Mouse (Mus musculus) lung, postnatal 0 days (tissue): ENCODE results near the gene Tarbp1. TPM values are rescaled to one million over a fixed set of nuclear protein-coding genes. Genes with fewer than 3 reads are reported as not detected.

Experiments used
- ATAC-seq: fragments of 200-750 bp; cut with Nextera tagmentation; 2 replicates; pipeline ENCODE4 v1.8.0; 2017; ENCODE audit warnings: moderate library complexity
- DNase-seq: peaks from one replicate; pipeline ENCODE4 v3.0.0-alpha.2; 2016; ENCODE audit warnings: low spot score
- H3K27ac ChIP-seq: fragments of 300-500 bp; sonication (generic); 2 replicates; pipeline ENCODE4 v1.5.1; 2014; ENCODE audit warnings: antibody characterized with exemption, mild to moderate bottlenecking, low read length, mixed read lengths
- H3K27me3 ChIP-seq: fragments of 300-500 bp; sonication (generic); replicated peaks from 2 replicates; pipeline ENCODE4 v1.6.1; 2014; ENCODE audit warnings: low read length, mixed read lengths; ENCODE audit not compliant: insufficient read depth
- H3K36me3 ChIP-seq: fragments of 300-500 bp; sonication (generic); 2 replicates; pipeline ENCODE4 v1.6.1; 2014; ENCODE audit warnings: low read length, mixed read lengths; ENCODE audit not compliant: insufficient read depth
- H3K4me1 ChIP-seq: fragments of 300-500 bp; sonication (generic); 2 replicates; pipeline ENCODE4 v1.6.1; 2014; ENCODE audit warnings: antibody characterized with exemption, low read depth, low read length, mixed read lengths; ENCODE audit not compliant: insufficient read depth
- H3K4me2 ChIP-seq: fragments of 300-500 bp; sonication (generic); replicated peaks from 2 replicates; pipeline ENCODE4 v1.6.1; 2014; ENCODE audit warnings: low read depth, mild to moderate bottlenecking, low read length, moderate library complexity, mixed read lengths
- H3K4me3 ChIP-seq: fragments of 300-500 bp; sonication (generic); 2 replicates; pipeline ENCODE4 v1.5.1; 2014; ENCODE audit warnings: low read depth, low read length
- H3K9ac ChIP-seq: fragments of 300-500 bp; sonication (generic); replicated peaks from 2 replicates; pipeline ENCODE4 v1.6.1; 2014; ENCODE audit warnings: low read depth, mild to moderate bottlenecking
- H3K9me3 ChIP-seq: fragments of 300-500 bp; sonication (generic); 2 replicates; pipeline ENCODE4 v1.6.1; 2016; ENCODE audit warnings: low read length, mixed read lengths
- CTCF ChIP-seq: IDR thresholded peaks from 2 replicates; pipeline ENCODE4 v1.5.1; 2016; ENCODE audit warnings: antibody characterized with exemption, mild to moderate bottlenecking
- EP300 ChIP-seq: IDR thresholded peaks from 2 replicates; pipeline ENCODE4 v1.6.1; 2016; ENCODE audit warnings: antibody characterized with exemption, mild to moderate bottlenecking, control low read depth
- WGBS: fragments of 180-500 bp; shearing (Covaris S2); extraction: QIAGEN DNeasy Blood & Tissue Kit; methylation state at CpG from one replicate; pipeline ENCODE4 v1.1.7; 2014; 5-methylcytosine and 5-hydroxymethylcytosine counted together
- polyA plus RNA-seq: library from polyadenylated mRNA; unstranded; fragments of >200 nt; fragmentation: Nextera tagmentation; extraction: Ambion mirVana; gene quantifications from 2 replicates; pipeline ENCODE4 v1.2.1, GENCODE M21; 2015

The Tarbp1 gene
- polyA plus RNA-seq, 1 experiment from 2014 or later, result 1.2 TPM

DNA sequence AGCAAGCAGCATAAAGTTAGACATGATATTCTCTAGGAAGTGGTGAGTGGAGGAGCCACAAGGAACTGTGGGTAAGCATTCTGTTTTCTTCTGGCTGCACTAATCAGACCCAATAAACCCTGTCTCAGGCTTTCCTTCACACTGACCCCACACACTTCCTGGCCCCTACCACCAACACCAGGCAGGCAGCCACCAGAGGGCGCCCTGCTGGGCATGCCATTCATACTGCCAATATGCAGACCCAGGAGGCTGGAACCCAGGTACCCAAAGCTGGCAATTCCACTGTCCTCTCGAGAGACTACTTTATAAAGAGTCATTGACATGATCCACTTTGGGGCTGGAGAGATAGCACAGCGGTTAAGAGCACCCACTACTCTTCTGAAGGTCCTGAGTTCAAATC lies 14.6 kb downstream of the Tarbp1 start:
- ATAC-seq (no peak), DNase-seq (no peak)
- H3K27ac ChIP-seq, result no peak overlapping the region
- no peaks in the 10 kb centered on the region for H3K27me3 ChIP-seq
- no peak overlapping the region for H3K4me3 ChIP-seq
- peaks cover 16% of the 10 kb centered on the region; the same call in 1 of the 2 replicates for H3K36me3 ChIP-seq
- peak; percentile 76 for TF ChIP-seq CTCF
- no peak for TF ChIP-seq EP300
- no peaks in the 10 kb centered on the region for H3K4me1 ChIP-seq
- H3K4me2 ChIP-seq, result no peak overlapping the region
- H3K9me3 ChIP-seq, result no peaks in the 10 kb centered on the region
- WGBS, result 55% methylated on average over 3 of the region's 3 CpGs
- H3K9ac ChIP-seq, result no peak overlapping the region

DNA sequence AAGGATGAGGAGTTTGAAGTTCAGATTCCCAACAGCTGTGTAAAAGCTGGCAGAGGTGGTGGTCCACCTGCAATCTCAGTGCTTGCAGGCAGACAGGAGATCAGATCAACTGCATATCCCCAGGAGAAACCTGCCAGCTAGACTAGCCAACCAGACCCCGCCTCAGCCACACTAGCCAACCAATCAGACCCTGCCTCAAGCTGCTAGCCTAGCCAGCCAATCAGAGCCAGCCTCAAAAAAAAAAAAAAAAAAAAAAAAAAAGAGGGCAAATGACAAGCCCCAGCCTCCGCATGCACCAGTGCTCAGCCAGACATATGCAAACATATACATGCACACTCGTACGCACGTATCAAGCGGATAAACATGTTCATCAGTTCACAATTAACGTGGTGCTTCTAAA lies 19.5 kb downstream of the Tarbp1 start:
- no peak overlapping the region for H3K9ac ChIP-seq
- WGBS, result 85% methylated on average over 7 of the region's 7 CpGs
- no peak overlapping the region for H3K4me3 ChIP-seq
- 0 out of 2 replicates have a peak, but pooled peaks cover 4% of the 10 kb centered on the region for H3K36me3 ChIP-seq
- no peak for TF ChIP-seq CTCF
- no peak for TF ChIP-seq EP300
- H3K27ac ChIP-seq, result no peak overlapping the region
- no peak overlapping the region for H3K4me2 ChIP-seq
- no peaks in the 10 kb centered on the region for H3K27me3 ChIP-seq
- ATAC-seq (no peak), DNase-seq (no peak)
- no peaks in the 10 kb centered on the region for H3K4me1 ChIP-seq
- H3K9me3 ChIP-seq, result no peaks in the 10 kb centered on the region

DNA sequence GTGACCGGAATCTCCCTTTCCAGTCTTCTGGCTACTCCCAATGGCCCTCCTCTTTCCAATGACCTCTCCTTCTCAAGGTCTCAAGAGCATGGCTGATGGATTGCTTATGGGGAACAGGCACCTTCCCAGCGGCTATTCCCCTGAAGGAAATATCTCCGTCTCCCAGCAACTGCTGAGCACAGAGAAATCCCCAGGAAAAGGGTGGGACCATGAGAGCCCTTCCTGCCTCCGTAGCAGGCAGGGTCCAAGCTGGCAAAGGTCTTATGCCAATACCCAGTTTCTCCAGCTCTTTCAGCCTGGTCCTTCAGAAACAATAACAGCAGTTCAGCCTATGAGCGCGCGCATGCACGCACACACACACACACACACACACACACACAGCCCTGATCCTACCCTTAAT lies 23.7 kb downstream of the Tarbp1 start:
- no peak overlapping the region for H3K9ac ChIP-seq
- ATAC-seq (peak; percentile 63), DNase-seq (peak; percentile 11)
- no peak overlapping the region for H3K4me3 ChIP-seq
- H3K4me2 ChIP-seq, result no peak overlapping the region
- no peaks in the 10 kb centered on the region for H3K27me3 ChIP-seq
- peaks cover 12% of the 10 kb centered on the region; the same call in 1 of the 2 replicates for H3K36me3 ChIP-seq
- WGBS, result 67% methylated on average over 8 of the region's 8 CpGs
- no peaks in the 10 kb centered on the region for H3K9me3 ChIP-seq
- no peak overlapping the region for H3K27ac ChIP-seq
- H3K4me1 ChIP-seq, result no peaks in the 10 kb centered on the region
- TF ChIP-seq EP300 (no peak), CTCF (no peak)

DNA sequence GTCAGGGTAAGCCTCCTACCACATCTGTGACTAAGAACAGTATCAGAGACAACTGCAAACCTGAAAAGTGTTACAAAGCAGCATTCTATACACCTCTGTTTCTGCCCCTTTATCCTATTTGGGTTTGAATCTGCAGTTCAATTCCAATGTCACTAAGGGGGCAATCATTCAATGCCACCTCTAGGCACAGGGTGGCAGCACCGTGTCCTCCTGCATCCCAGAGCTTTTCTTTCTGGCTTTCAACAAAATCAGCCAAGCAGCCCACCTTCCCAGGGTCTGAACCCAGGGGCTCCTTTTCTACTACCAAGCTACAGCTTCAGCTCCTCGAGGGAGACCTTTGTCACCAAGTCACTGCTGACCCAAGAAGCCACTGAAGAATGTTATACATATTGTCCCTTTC lies 35.9 kb downstream of the Tarbp1 start:
- TF ChIP-seq EP300 (no peak), CTCF (peak; percentile 45)
- H3K36me3 ChIP-seq, result peaks cover 12% of the 10 kb centered on the region; the same call in 1 of the 2 replicates

DNA sequence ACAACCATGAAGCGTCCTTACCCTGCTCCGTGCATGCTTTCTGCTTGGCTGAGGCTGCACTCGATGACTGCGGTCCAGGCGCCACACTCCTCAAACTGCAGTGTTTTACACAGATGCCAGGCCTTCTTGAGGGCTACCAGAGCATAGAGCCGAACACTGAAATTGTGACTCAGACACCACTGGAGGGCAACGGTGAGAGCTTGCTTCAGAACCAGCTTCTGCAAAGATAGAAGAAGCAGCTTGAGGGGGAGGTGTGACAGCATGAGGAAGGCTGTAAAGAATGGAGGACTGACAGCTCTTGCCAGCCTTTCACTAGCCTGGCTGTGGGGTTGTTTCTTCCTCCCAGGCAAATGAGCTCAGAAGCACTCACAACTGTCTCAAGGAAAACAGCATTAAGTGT lies 41.0 kb downstream of the Tarbp1 start:
- DNase-seq (no peak), ATAC-seq (no peak)
- TF ChIP-seq EP300, result no peak
- TF ChIP-seq CTCF, result peak; percentile 23; the same call in 1 of the 2 replicates
- H3K4me2 ChIP-seq, result no peak overlapping the region
- no peak overlapping the region for H3K9ac ChIP-seq
- no peak overlapping the region for H3K27ac ChIP-seq
- no peaks in the 10 kb centered on the region for H3K9me3 ChIP-seq
- 77% methylated on average over 7 of the region's 7 CpGs for WGBS
- H3K27me3 ChIP-seq, result no peaks in the 10 kb centered on the region
- H3K4me3 ChIP-seq, result no peak overlapping the region
- no peaks in the 10 kb centered on the region for H3K4me1 ChIP-seq
- peaks cover 12% of the 10 kb centered on the region; the same call in 1 of the 2 replicates for H3K36me3 ChIP-seq

More for the DNA sequence above, 35.9 kb downstream of the Tarbp1 start:
- no peaks in the 10 kb centered on the region for H3K27me3 ChIP-seq
- DNase-seq (no peak), ATAC-seq (no peak)
- H3K4me3 ChIP-seq, result no peak overlapping the region
- H3K4me1 ChIP-seq, result no peaks in the 10 kb centered on the region
- no peaks in the 10 kb centered on the region for H3K9me3 ChIP-seq
- no peak overlapping the region for H3K4me2 ChIP-seq
- H3K9ac ChIP-seq, result no peak overlapping the region
- no peak overlapping the region for H3K27ac ChIP-seq
- 63% methylated on average over 2 of the region's 2 CpGs for WGBS

DNA sequence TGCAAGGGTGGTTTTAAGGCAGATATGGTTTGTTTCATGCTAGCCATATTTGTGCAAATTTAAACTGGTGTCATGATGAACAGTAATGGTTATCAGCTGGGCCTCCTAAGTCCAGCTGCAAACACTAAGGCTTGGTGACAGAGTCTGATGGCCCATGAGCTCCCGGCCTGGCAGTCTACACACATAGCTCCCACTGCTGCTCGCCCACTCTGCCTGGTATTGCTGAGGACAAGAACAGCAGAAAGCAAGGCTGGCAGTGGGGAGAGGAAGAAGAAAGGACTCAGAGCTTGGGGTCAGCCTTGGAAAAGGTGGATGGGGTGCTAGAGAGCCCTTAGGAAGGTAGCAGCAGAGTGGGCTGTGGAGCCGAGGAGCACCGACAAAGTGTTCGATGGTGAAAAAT lies 45.2 kb downstream of the Tarbp1 start:
- no peak overlapping the region for H3K4me3 ChIP-seq
- H3K27ac ChIP-seq, result no peak overlapping the region
- no peaks in the 10 kb centered on the region for H3K4me1 ChIP-seq
- no peaks in the 10 kb centered on the region for H3K27me3 ChIP-seq
- H3K9ac ChIP-seq, result no peak overlapping the region
- no peak overlapping the region for H3K4me2 ChIP-seq
- no peaks in the 10 kb centered on the region for H3K9me3 ChIP-seq
- TF ChIP-seq EP300, result no peak
- DNase-seq (no peak), ATAC-seq (no peak)
- H3K36me3 ChIP-seq, result peaks cover 14% of the 10 kb centered on the region; the same call in 1 of the 2 replicates
- WGBS, result 89% methylated on average over 5 of the region's 5 CpGs

DNA sequence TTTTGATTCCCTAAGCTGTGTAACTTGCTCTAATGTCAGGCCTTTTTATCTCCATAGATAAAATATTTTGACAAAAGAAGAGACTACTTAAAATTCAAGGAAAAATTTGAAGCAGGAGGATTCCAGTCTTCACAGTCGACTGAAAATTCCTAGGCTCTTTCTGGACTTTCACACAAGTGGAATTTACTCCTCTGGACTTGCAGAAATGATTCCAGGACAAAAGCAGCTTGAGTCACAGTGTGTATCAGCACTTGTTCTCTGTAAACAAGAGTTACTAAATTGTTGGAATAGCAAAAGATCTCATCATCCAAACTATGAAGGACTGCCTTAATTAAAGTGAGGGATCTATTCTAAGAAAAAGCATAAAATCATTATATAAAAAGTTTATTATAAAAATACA lies 49.9 kb downstream of the Tarbp1 start:
- TF ChIP-seq CTCF, result no peak
- no peak for TF ChIP-seq EP300
- Histone ChIP-seq H3K27me3 (no peaks in the 10 kb centered on the region), H3K36me3 (peaks cover 14% of the 10 kb centered on the region; the same call in 1 of the 2 replicates), H3K4me3 (no peak overlapping the region), H3K9me3 (no peaks in the 10 kb centered on the region), H3K9ac (no peak overlapping the region), H3K4me2 (no peak overlapping the region), H3K4me1 (peaks cover 6% of the 10 kb centered on the region; the same call in 1 of the 2 replicates), H3K27ac (no peak overlapping the region)
- DNase-seq (no peak), ATAC-seq (no peak)
- WGBS, result 77% methylated on average over 1 of the region's 1 CpGs
